Mouse (Mus musculus) testis, adult 2 months (tissue): Measurements from ENCODE around the gene Ehmt2.

Experiments
- CTCF ChIP-seq: fragments of 200-500 bp; IDR thresholded peaks from 2 replicates; pipeline ENCODE4 v1.5.1; 2012; ENCODE audit warnings: low read depth, mild to moderate bottlenecking, inconsistent platforms, low read length, moderate library complexity; ENCODE audit not compliant: control insufficient read depth, insufficient read depth, insufficient replicate concordance
- POLR2A ChIP-seq: fragments of 200-500 bp; IDR thresholded peaks from 2 replicates; pipeline ENCODE4 v1.6.1; 2012; ENCODE audit warnings: low read depth, mild to moderate bottlenecking, inconsistent platforms, low read length, moderate library complexity; ENCODE audit not compliant: control insufficient read depth

DNA sequence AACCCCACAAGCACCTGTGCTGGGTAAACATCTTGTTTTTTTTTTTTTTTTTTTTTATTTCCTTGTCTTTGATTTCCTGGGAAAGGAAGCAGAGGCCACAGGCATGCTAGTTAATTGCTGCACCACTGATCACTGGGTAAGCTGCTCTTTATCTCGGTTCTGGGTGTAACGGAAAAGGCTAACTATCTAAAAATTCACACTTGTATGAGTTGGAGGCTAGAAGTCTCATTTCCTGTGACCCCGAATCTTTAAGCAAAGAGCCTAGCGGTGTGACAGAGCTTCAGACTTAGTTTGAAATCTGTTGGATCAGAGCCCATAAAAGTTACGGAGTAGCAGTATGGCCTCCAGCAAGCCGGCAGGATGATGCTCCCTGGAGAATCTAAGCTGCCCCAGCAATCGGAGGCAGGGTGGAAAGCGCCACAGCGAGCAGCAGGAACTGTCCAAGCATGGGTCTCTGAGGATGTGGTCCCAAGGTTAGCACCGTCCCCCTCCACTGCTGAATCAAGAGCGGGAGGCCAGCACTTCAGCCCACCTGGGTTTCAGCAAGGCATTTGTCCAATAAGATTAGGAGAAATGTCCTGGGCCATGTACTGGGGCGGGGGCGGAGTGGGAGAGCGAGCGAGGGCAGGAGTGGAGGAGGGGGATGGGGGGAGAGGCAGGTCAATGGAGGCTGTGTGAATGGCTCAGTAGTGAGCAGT is 43.2 kb downstream of the Ehmt2 start:
- no peak for TF ChIP-seq POLR2A
- no peak for TF ChIP-seq CTCF
